Mouse (Mus musculus) midbrain, postnatal 0 days (tissue): ENCODE results near the gene Pnn. TPM values are rescaled to one million over a fixed set of nuclear protein-coding genes. Genes with fewer than 3 reads are reported as not detected.

Source experiments
- ATAC-seq: fragments of 200-750 bp; cut with Nextera tagmentation; 2 replicates; pipeline ENCODE4 v1.8.0; 2017; ENCODE audit warnings: moderate number of reproducible peaks, mild to moderate bottlenecking, moderate TSS enrichment, moderate library complexity; ENCODE audit not compliant: low FRiP score
- DNase-seq: peaks from one replicate; pipeline ENCODE4 v3.0.0-alpha.2; 2015; ENCODE audit warnings: low spot score
- H3K27ac ChIP-seq: fragments of 300-500 bp; sonication (generic); 2 replicates; pipeline ENCODE4 v1.5.1; 2014; ENCODE audit warnings: low read depth, mild to moderate bottlenecking, low read length, mixed read lengths
- H3K27me3 ChIP-seq: fragments of 300-500 bp; sonication (generic); 2 replicates; pipeline ENCODE4 v1.6.1; 2014; ENCODE audit warnings: low read length, control low read depth, mixed read lengths; ENCODE audit not compliant: insufficient read depth
- H3K36me3 ChIP-seq: fragments of 300-500 bp; sonication (generic); 2 replicates; pipeline ENCODE4 v1.6.1; 2014; ENCODE audit warnings: low read length, control low read depth, mixed read lengths; ENCODE audit not compliant: insufficient read depth
- H3K4me1 ChIP-seq: fragments of 300-500 bp; sonication (generic); 2 replicates; pipeline ENCODE4 v1.6.1; 2014; ENCODE audit warnings: mild to moderate bottlenecking, control low read depth, antibody characterized with exemption, low read length, mixed read lengths; ENCODE audit not compliant: insufficient read depth
- H3K4me2 ChIP-seq: fragments of 300-500 bp; sonication (generic); 2 replicates; pipeline ENCODE4 v1.6.1; 2014; ENCODE audit warnings: low read depth, mild to moderate bottlenecking, low read length, mixed read lengths; ENCODE audit not compliant: poor library complexity, severe bottlenecking
- H3K4me3 ChIP-seq: fragments of 300-500 bp; sonication (generic); 2 replicates; pipeline ENCODE4 v1.5.1; 2014; ENCODE audit warnings: low read depth, mild to moderate bottlenecking, low read length, moderate library complexity
- H3K9ac ChIP-seq: fragments of 300-500 bp; sonication (generic); replicated peaks from 2 replicates; pipeline ENCODE4 v1.6.1; 2014; ENCODE audit warnings: mild to moderate bottlenecking, low read length, moderate library complexity, mixed read lengths; ENCODE audit not compliant: poor library complexity, severe bottlenecking
- H3K9me3 ChIP-seq: fragments of 300-500 bp; sonication (generic); 2 replicates; pipeline ENCODE4 v1.6.1; 2016; ENCODE audit warnings: low read length, control low read depth
- CTCF ChIP-seq: IDR thresholded peaks from 2 replicates; pipeline ENCODE4 v1.5.1; 2016; ENCODE audit warnings: antibody characterized with exemption, mild to moderate bottlenecking
- WGBS: fragments of 180-500 bp; shearing (Covaris S2); extraction: QIAGEN DNeasy Blood & Tissue Kit; methylation state at CpG from one replicate; pipeline ENCODE4 v1.1.7; 2014; 5-methylcytosine and 5-hydroxymethylcytosine counted together
- polyA plus RNA-seq: library from polyadenylated mRNA; unstranded; fragments of >200 nt; fragmentation: Nextera tagmentation; extraction: Ambion mirVana; gene quantifications from 2 replicates; pipeline ENCODE4 v1.2.1, GENCODE M21; 2015
- total RNA-seq: library from RNA; depleted of rRNA; stranded (reverse); fragments of >200 nt; gene quantifications from 2 replicates; pipeline ENCODE4 v1.2.3, GENCODE M21; 2014

Pnn gene
- total and polyA plus RNA-seq, 2 experiments from 2014 or later: 15.2 to 86.1 TPM

- TF ChIP-seq CTCF: no peak
- H3K9ac ChIP-seq: no peak overlapping the region
- no peaks in the 10 kb centered on the region for H3K4me1 ChIP-seq
- H3K4me3 ChIP-seq: no peak overlapping the region
- H3K9me3 ChIP-seq: no peaks in the 10 kb centered on the region
- H3K27me3 ChIP-seq: no peaks in the 10 kb centered on the region
- ATAC-seq (no peak), DNase-seq (no peak)
- H3K36me3 ChIP-seq: no peaks in the 10 kb centered on the region
- WGBS: 88% methylated on average over 4 of the region's 4 CpGs
- no peak overlapping the region for H3K4me2 ChIP-seq
- no peak overlapping the region for H3K27ac ChIP-seq
Observed at GRCm38 (mm10) chr12:59080461-59080860, 13.8 kb downstream of the Pnn start.

- H3K27ac ChIP-seq: no peak overlapping the region
- TF ChIP-seq CTCF: no peak
- ATAC-seq (no peak), DNase-seq (no peak)
- no peaks in the 10 kb centered on the region for H3K4me1 ChIP-seq
- 72% methylated on average over 5 of the region's 5 CpGs for WGBS
- H3K9me3 ChIP-seq: no peaks in the 10 kb centered on the region
- H3K4me3 ChIP-seq: no peak overlapping the region
- no peak overlapping the region for H3K9ac ChIP-seq
- H3K36me3 ChIP-seq: no peaks in the 10 kb centered on the region
- no peaks in the 10 kb centered on the region for H3K27me3 ChIP-seq
- H3K4me2 ChIP-seq: no peak overlapping the region
Observed at GRCm38 (mm10) chr12:59084446-59084845, 17.8 kb downstream of the Pnn start.

DNA sequence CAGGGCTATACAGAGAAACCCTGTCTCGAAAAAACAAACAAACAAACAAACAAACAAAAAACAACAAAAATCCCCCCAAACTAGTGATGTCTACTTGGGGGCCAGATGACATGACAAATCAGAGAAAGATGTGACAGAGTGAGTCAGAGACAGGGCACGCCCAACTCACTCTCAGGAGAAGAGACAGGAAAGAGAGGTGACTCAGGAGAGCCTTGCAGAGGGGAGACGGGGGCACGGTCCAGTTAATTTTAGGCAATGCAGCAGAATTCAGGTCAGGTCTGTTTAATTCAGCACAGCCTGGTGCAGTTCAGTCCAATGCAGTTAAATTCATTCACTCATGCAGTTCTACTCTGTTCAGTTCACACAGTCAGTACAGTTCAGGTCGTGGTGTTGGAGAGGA lies 19.5 kb downstream of the Pnn start:
- DNase-seq: no peak
- Histone ChIP-seq H3K9me3 (no peaks in the 10 kb centered on the region), H3K4me3 (no peak overlapping the region), H3K36me3 (no peaks in the 10 kb centered on the region), H3K4me2 (no peak overlapping the region), H3K4me1 (no peaks in the 10 kb centered on the region), H3K9ac (no peak overlapping the region), H3K27me3 (no peaks in the 10 kb centered on the region), H3K27ac (no peak overlapping the region)
- no peak for TF ChIP-seq CTCF
- 90% methylated on average over 5 of the region's 5 CpGs for WGBS
- ATAC-seq: no peak

- Histone ChIP-seq H3K4me2 (no peak overlapping the region), H3K27ac (no peak overlapping the region), H3K36me3 (no peaks in the 10 kb centered on the region), H3K4me3 (no peak overlapping the region), H3K9me3 (no peaks in the 10 kb centered on the region), H3K4me1 (no peaks in the 10 kb centered on the region), H3K9ac (no peak overlapping the region), H3K27me3 (no peaks in the 10 kb centered on the region)
- DNase-seq (no peak), ATAC-seq (no peak)
- no peak for TF ChIP-seq CTCF
- WGBS: 66% methylated on average over 2 of the region's 2 CpGs
Observed at GRCm38 (mm10) chr12:59093543-59093942, 26.9 kb downstream of the Pnn start.

- ATAC-seq: no peak
- no peak for DNase-seq
- Histone ChIP-seq H3K4me1 (no peaks in the 10 kb centered on the region), H3K9me3 (no peaks in the 10 kb centered on the region), H3K27me3 (no peaks in the 10 kb centered on the region), H3K4me2 (no peak within 1 kb of the TSS), H3K9ac (no peak within 1 kb of the TSS), H3K27ac (no peak within 1 kb of the TSS), H3K4me3 (no peak within 1 kb of the TSS), H3K36me3 (no peaks in the 10 kb centered on the region)
- no peak for TF ChIP-seq CTCF
- WGBS: 85% methylated on average over 19 of the region's 19 CpGs
Observed at GRCm38 (mm10) chr12:59095104-59096025, 28.7 kb downstream of the Pnn start, which contains the start of gene Mia2. Mia2 (plus strand) TSS chr12:59095799.

- WGBS: 77% methylated on average over 5 of the region's 5 CpGs
- H3K4me1 ChIP-seq: no peaks in the 10 kb centered on the region
- H3K4me2 ChIP-seq: no peak overlapping the region
- ATAC-seq (no peak), DNase-seq (no peak)
- H3K9me3 ChIP-seq: no peaks in the 10 kb centered on the region
- H3K27ac ChIP-seq: no peak overlapping the region
- H3K9ac ChIP-seq: no peak overlapping the region
- H3K4me3 ChIP-seq: no peak overlapping the region
- TF ChIP-seq CTCF: no peak
- no peaks in the 10 kb centered on the region for H3K27me3 ChIP-seq
- no peaks in the 10 kb centered on the region for H3K36me3 ChIP-seq
Observed at GRCm38 (mm10) chr12:59104771-59105170, 38.1 kb downstream of the Pnn start.
